Mouse (Mus musculus) forebrain, embryonic 13.5 days (tissue): Measurements from ENCODE around the gene Klc2. TPM values are rescaled to one million over a fixed set of nuclear protein-coding genes. Genes with fewer than 3 reads are reported as not detected.

Experiments used
- ATAC-seq: fragments of 200-750 bp; cut with Nextera tagmentation; 2 replicates; pipeline ENCODE4 v1.8.0; 2017
- H3K27ac ChIP-seq: fragments of 300-500 bp; sonication (generic); 2 replicates; pipeline ENCODE4 v1.5.1; 2015; ENCODE audit warnings: inconsistent platforms, mild to moderate bottlenecking, moderate library complexity
- H3K27me3 ChIP-seq: fragments of 300-500 bp; sonication (generic); 2 replicates; pipeline ENCODE4 v1.6.1; 2015; ENCODE audit warnings: mild to moderate bottlenecking, inconsistent platforms
- H3K36me3 ChIP-seq: fragments of 300-500 bp; sonication (generic); 2 replicates; pipeline ENCODE4 v1.6.1; 2015; ENCODE audit warnings: mild to moderate bottlenecking, inconsistent platforms; ENCODE audit not compliant: poor library complexity, severe bottlenecking
- H3K4me1 ChIP-seq: fragments of 300-500 bp; sonication (generic); 2 replicates; pipeline ENCODE4 v1.6.1; 2015; ENCODE audit warnings: inconsistent platforms
- H3K4me2 ChIP-seq: fragments of 300-500 bp; sonication (generic); 2 replicates; pipeline ENCODE4 v1.6.1; 2015; ENCODE audit warnings: inconsistent platforms, mild to moderate bottlenecking, moderate library complexity
- H3K4me3 ChIP-seq: fragments of 300-500 bp; sonication (generic); 2 replicates; pipeline ENCODE4 v1.5.1; 2015; ENCODE audit warnings: mild to moderate bottlenecking, inconsistent platforms
- H3K9ac ChIP-seq: fragments of 300-500 bp; sonication (generic); 2 replicates; pipeline ENCODE4 v1.6.1; 2015; ENCODE audit warnings: mild to moderate bottlenecking, inconsistent platforms
- H3K9me3 ChIP-seq: fragments of 300-500 bp; sonication (generic); replicated peaks from 2 replicates; pipeline ENCODE4 v1.6.1; 2016; ENCODE audit warnings: inconsistent platforms
- WGBS: fragments of 180-500 bp; shearing (Covaris S2); methylation state at CpG from one replicate; pipeline ENCODE4 v1.1.7; 2015; 5-methylcytosine and 5-hydroxymethylcytosine counted together
- polyA plus RNA-seq: library from polyadenylated mRNA; unstranded; fragments of >200 nt; fragmentation: Nextera tagmentation; extraction: Ambion mirVana; gene quantifications from 2 replicates; pipeline ENCODE4 v1.2.1, GENCODE M21; 2015

The Klc2 gene
- polyA plus RNA-seq, 1 experiment from 2014 or later: 43.6 TPM

DNA sequence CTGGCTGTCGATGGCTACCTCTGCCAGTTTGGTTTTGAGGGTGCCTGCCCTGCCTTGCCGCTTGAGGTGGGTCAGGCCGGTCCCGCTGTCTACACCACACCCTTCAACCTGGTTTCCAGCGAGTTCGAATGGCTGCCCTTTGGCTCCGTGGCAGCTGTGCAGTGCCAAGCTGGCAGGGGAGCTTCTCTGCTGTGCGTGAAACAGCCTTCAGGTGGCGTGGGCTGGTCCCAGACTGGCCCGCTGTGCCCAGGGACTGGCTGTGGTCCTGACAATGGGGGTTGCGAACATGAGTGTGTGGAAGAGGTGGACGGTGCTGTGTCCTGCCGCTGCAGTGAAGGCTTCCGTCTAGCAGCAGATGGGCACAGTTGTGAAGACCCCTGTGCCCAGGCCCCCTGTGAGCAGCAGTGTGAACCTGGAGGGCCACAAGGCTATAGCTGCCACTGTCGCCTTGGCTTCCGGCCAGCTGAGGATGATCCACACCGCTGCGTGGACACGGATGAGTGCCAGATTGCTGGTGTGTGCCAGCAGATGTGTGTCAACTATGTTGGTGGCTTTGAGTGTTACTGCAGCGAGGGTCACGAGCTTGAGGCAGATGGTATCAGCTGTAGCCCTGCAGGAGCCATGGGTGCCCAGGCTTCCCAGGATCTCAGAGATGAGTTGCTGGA, 49.7 kb downstream of the Klc2 start:
- Histone ChIP-seq H3K4me1 (peaks cover 48% of the 10 kb centered on the region), H3K4me2 (peak overlapping the region; percentile 69), H3K27ac (no peak overlapping the region), H3K9me3 (no peaks in the 10 kb centered on the region), H3K4me3 (peak overlapping the region; percentile 36), H3K36me3 (no peaks in the 10 kb centered on the region), H3K27me3 (peaks cover 45% of the 10 kb centered on the region), H3K9ac (peak overlapping the region; percentile 62)
- 39% methylated on average over 21 of the region's 21 CpGs for WGBS
- ATAC-seq: no peak

DNA sequence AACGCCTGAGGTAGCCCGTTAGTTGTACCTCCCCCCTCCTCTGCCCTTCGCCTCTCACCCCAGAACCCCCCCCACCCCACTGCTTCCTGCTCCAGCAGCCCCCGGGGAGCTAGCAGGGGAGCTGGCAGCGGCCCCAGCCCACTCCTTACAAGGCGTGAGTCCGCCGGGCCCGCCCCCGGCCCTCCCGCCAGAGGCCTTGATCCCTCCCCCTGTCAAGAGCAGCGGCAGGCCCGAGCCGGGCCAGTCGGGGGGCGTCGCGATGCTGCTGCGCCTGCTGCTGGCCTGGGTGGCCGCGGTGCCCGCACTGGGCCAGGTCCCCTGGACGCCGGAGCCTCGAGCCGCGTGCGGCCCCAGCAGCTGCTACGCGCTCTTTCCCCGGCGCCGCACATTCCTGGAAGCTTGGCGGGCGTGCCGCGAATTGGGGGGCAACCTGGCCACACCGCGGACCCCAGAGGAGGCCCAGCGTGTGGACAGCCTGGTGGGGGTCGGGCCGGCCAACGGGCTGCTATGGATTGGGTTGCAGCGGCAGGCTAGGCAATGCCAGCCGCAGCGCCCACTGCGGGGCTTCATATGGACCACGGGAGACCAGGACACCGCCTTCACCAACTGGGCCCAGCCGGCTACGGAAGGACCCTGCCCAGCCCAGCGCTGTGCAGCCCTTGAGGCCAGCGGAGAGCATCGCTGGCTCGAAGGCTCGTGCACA, 50.3 kb downstream of the Klc2 start, which contains the start of gene Cd248:
TSS of gene Cd248 (plus strand) at position 212 of the 703 bp plus-strand sequence.
- no peaks in the 10 kb centered on the region for H3K36me3 ChIP-seq
- H3K27ac ChIP-seq: 0 out of 2 replicates have a peak within 1 kb of the TSS, but pooled peaks have one; percentile 20
- peak within 1 kb of the TSS; percentile 36 for H3K4me3 ChIP-seq
- H3K9ac ChIP-seq: peak within 1 kb of the TSS; percentile 62
- peaks cover 47% of the 10 kb centered on the region for H3K4me1 ChIP-seq
- peak within 1 kb of the TSS; percentile 69 for H3K4me2 ChIP-seq
- ATAC-seq: peak; percentile 26
- 1% methylated on average over 51 of the region's 56 CpGs for WGBS
- H3K9me3 ChIP-seq: no peaks in the 10 kb centered on the region
- H3K27me3 ChIP-seq: peaks cover 45% of the 10 kb centered on the region

DNA sequence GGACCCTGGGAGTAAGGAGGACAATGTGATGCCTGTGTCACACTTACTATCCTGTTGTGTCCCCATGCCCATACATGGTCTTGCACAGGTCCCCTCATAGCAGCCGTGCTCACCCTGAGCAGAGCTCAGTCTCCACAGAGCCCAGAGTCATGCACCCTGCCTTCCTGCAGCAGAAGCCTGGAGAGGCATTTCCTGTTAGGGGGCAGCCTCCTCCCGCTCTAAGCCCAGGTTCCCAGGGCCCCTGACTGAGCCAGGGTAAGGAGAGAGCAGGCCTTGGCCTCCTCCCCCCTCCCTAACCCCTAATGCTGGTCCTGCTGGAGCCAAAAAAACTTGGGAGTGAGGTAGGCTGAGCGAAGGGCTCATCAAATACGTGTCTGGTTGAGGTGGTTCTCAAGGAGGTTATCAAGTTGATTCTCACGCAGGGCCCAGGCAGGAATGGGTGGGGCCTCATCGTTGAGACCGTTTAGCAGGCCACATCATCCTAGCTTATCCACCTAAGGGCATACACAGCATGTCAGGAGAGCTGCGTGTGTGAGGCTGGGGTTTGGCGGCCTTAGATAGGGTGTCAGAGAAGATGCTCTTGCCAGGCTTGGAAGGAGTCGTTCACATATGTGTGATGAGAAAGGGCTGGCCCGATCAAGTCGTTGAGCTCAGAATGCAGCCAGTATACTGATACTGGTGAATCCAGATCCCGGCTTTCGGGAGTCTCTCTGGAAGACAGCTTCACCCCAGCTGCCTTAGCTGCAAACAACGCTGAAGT, 51.1 kb downstream of the Klc2 start:
- H3K27ac ChIP-seq: no peak overlapping the region
- no peaks in the 10 kb centered on the region for H3K36me3 ChIP-seq
- no peak for ATAC-seq
- H3K9ac ChIP-seq: peak overlapping the region; percentile 62; the same call in 1 of the 2 replicates
- H3K4me1 ChIP-seq: peaks cover 39% of the 10 kb centered on the region
- H3K27me3 ChIP-seq: peaks cover 45% of the 10 kb centered on the region
- H3K4me3 ChIP-seq: peak overlapping the region; percentile 36
- peak overlapping the region; percentile 69 for H3K4me2 ChIP-seq
- no peaks in the 10 kb centered on the region for H3K9me3 ChIP-seq
- WGBS: 13% methylated on average over 15 of the region's 15 CpGs

DNA sequence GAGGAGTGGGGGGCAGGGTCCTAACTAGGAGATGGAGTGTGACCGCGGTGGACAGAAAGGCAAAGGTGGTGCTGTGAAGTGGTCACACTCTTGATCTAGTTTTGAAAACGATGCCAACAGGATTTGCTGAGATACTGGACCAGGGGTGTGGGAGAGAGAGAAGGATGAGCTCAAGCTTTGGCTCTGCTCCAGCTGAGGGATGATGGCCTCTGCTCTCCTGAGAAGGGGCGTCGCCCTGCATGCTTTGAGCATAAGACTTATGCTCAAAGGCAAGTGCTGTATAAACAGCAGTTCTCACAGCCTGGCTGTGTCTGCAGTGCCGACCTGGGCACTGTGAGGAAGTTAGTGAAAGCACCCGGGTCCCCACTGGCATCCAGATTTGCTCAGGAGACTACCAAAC, 53.3 kb downstream of the Klc2 start:
- Histone ChIP-seq H3K9ac (0 out of 2 replicates have a peak overlapping the region, but pooled peaks have one; percentile 14), H3K4me2 (no peak overlapping the region), H3K27me3 (peaks cover 40% of the 10 kb centered on the region), H3K9me3 (no peaks in the 10 kb centered on the region), H3K4me1 (peaks cover 28% of the 10 kb centered on the region), H3K36me3 (no peaks in the 10 kb centered on the region), H3K4me3 (no peak overlapping the region), H3K27ac (no peak overlapping the region)
- ATAC-seq: no peak
- 72% methylated on average over 7 of the region's 7 CpGs for WGBS

DNA sequence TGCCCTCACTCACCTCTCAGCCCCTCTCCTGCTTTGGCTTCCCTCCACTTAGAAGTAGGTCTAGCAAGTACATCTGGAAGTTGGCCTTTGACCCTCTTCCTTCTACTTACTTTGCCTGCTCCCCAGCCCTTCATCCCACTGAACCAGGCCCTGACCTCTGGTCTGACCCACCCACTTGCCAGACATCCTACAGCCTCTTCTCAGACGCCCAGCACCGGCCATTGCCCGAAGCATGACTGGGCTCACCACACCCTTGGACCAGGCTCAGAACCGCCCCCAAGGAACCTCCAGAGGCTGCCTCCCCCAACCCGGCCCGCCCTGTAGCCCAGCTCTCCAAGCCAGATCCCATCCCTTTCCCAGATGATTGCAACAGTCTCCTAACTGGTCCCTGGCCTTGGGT, 55.9 kb downstream of the Klc2 start:
- H3K4me1 ChIP-seq: peaks cover 21% of the 10 kb centered on the region
- 93% methylated on average over 6 of the region's 6 CpGs for WGBS
- no peak overlapping the region for H3K27ac ChIP-seq
- no peaks in the 10 kb centered on the region for H3K36me3 ChIP-seq
- H3K9me3 ChIP-seq: no peaks in the 10 kb centered on the region
- H3K27me3 ChIP-seq: peaks cover 19% of the 10 kb centered on the region
- ATAC-seq: no peak
- H3K4me3 ChIP-seq: no peak overlapping the region
- no peak overlapping the region for H3K4me2 ChIP-seq
- H3K9ac ChIP-seq: no peak overlapping the region

DNA sequence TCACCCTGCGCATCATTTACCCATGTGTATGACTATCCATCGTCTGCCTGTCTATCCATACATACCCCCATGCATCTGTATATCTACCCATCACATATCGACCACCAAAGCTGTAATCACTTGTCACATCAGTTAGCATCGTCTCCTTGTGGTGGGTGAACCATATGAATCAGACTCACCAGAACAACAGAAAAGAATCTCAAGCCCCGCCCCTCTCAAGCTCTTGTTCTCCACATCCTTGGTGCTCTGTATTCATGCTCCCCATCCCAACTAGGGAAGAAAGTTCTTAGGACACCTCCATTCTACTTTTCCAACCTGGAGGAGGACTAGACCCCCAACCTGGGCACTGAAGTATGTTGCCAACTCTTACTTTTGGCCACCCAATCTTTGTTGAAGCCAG, 56.3 kb downstream of the Klc2 start:
- ATAC-seq: no peak
- Histone ChIP-seq H3K27me3 (peaks cover 15% of the 10 kb centered on the region), H3K4me2 (no peak overlapping the region), H3K36me3 (no peaks in the 10 kb centered on the region), H3K9ac (no peak overlapping the region), H3K27ac (no peak overlapping the region), H3K9me3 (no peaks in the 10 kb centered on the region), H3K4me1 (peaks cover 17% of the 10 kb centered on the region), H3K4me3 (no peak overlapping the region)
- 87% methylated on average over 5 of the region's 5 CpGs for WGBS

DNA sequence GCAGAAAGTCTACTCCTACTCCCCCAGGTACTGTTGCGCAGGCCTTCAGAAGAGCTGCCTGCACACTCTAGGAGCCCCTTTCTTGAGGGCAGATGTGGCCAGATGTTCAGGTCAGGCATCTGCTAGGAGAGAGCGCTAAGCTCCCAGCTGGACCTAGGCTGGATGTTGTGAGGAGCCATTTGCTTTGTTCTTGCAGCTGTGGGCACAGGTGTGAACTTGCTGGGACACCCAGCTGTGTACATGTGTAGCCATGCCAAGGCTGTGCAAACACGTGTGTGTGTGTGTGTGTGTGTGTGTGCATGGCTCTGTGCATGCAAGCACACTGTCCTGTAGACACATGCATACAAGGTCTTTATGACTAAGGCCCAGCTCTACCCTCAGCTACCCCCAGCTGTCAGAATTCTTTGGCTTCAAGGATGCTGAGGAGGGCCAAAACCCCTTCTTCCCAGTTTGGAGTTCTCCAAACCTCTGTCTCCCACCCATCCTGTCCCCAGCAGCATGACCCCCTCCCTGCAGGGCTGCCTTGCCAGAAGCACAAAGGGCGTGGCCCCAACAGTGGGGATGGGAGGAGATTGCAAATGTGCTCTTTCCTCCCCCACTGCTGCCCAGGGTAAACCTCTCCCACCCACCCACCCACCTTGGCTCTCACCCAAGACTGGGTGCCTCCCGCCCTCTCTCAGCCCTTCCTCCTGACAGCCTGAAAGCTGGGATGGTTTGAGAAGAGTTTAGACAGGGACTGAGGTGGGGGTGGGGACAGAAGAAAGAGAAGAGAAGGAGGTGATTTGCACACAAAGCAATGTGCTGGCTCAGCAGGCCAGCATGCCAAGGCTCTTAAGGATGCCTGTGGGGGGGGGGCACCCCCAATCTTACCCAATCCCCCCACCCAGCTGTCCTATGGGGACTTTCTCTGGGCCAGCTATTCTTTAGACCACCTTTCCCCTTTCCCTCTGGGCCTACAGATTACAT, 57.7 kb downstream of the Klc2 start:
- H3K27ac ChIP-seq: no peak overlapping the region
- no peak overlapping the region for H3K4me3 ChIP-seq
- H3K36me3 ChIP-seq: no peaks in the 10 kb centered on the region
- H3K9ac ChIP-seq: no peak overlapping the region
- 0 out of 2 replicates have a peak, but pooled peaks have one; percentile 28 for ATAC-seq
- H3K4me1 ChIP-seq: peaks cover 21% of the 10 kb centered on the region
- H3K9me3 ChIP-seq: no peaks in the 10 kb centered on the region
- 47% methylated on average over 5 of the region's 5 CpGs for WGBS
- H3K27me3 ChIP-seq: peaks cover 3% of the 10 kb centered on the region
- no peak overlapping the region for H3K4me2 ChIP-seq

DNA sequence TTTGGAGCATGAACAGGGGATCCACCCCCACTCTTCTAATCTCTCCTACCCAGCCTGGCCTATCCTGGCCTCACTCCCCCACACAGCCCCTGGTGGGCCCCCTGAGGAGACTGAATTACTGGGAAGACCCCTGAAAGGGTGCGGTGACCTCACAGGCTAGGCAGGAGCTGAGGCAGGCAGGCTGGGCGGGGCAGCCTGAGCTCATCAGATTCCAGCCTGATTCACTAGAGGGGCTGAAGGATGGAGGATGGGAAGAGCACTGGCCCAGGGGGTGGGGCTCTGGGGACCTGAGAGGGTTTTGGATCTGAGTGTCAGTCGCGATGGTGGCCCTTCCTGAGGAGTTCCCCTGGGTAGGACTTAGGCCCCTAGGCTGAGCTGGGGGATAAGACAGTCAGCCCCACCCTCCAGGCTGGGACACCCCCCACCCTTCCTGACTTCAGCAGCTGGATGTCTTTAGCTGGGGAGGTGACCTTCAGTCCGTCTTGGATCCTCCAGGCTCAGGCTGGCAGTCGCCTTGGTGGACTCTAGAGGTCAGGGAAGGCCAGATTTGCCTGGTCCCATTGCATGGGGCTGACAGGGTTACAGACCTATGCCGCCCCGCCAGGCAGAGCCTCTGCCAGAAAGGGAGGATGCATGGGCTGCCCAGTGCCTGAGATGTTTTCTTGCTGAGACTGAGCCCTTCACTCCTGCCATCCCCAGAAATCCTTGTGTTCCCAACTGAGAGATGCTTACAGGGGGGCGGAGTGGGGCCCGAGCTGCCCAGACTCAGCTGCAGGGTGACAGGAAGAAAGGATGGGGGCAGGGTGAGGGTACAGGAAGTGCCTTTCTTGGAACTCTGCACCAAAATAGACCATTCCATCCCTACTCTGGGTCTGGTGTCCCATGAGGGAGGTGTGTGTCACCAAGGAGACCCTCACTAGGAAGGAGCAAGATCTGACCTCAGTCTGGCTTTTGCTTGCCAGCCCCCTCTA, 59.3 kb downstream of the Klc2 start:
- Histone ChIP-seq H3K9me3 (no peaks in the 10 kb centered on the region), H3K4me2 (no peak overlapping the region), H3K9ac (no peak overlapping the region), H3K27me3 (peaks cover 8% of the 10 kb centered on the region), H3K4me1 (peaks cover 21% of the 10 kb centered on the region), H3K36me3 (no peaks in the 10 kb centered on the region), H3K4me3 (no peak overlapping the region), H3K27ac (no peak overlapping the region)
- 19% methylated on average over 10 of the region's 10 CpGs for WGBS
- no peak for ATAC-seq

DNA sequence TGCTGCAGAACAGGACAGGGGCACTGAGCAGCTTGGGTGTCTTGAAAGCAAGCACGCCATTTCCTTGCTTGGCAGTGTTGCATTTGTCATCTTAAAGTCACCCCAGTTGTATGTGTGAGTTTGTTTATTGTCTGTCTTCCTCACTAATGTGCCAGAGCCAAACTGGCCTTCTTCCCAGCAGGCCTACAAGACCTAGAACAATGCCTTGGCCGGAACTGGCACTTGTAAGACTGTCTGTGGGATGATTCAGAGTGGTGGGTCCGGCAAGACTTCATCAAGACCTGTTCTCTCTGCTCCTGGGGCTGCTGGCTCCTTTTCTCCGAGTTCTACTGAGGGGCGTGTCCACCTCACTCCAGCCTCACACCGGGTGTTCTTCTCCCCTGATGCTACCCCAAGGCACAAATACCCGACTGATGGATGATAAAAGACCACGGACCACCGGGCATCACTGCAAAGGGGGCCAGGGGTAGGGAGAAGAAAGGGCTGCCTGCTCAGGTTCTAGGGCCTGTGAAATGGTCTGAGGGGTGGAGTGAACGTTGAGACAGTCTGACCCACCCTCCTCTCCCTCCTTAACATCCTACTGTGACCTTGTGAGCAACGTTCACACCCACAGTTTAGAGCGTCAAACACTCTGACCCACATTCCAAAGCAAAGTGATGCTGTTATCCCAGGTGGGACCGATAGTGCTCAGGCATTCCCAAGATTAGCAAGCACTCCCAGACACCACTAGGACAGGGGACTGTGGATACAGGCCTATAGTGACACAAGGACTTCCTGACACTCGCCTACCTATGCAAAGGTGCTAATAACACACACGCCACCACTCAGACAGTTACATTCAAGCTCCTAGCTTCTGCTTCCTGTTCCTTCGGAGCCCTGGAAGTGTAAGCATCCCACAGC, 60.2 kb downstream of the Klc2 start:
- Histone ChIP-seq H3K4me1 (peaks cover 21% of the 10 kb centered on the region), H3K27ac (no peak overlapping the region), H3K9me3 (no peaks in the 10 kb centered on the region), H3K27me3 (peaks cover 16% of the 10 kb centered on the region), H3K4me3 (no peak overlapping the region), H3K36me3 (no peaks in the 10 kb centered on the region), H3K9ac (no peak overlapping the region), H3K4me2 (no peak overlapping the region)
- no peak for ATAC-seq
- WGBS: 27% methylated on average over 16 of the region's 16 CpGs
